Mouse (Mus musculus) right cerebral cortex, postnatal 10 days (tissue): ENCODE measurements at regions not wholly inside any gene's neighbourhood (a gene's known extent, or its start where the extent isn't known, plus 50 kb on each side); places are given as distances from the start of the nearest gene placed in this dataset.
A peak's percentile ranks its signal among the peaks of the same experiment; 100 is the strongest.

Experiments used
- DNase-seq, 2 experiments: peaks; one replicate each; pipeline ENCODE4 v3.0.0; 2021; ENCODE audit warnings: low spot score in 2 of 2

DNA sequence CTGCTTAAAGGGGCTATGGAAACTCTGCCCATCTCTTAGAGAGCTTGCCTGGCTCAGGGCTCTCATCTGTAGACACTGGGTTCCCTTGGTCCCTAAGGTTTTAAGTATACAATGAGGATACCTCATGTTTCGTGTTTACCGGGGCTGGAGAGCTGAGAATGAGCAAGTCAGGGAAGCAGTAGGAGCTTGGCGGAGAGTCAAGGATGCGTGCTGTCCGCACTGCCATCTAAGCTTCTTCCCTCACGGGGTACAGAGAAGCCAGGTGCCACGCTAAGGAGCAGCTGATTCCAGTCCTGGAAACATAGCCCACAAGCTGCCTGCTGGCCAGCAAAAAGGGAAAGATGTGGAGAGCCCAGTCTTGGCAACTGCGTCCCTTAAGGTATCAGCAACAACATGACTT is 55.0 kb upstream of the Ttc34 start:
- no peak for DNase-seq

GRCm38 (mm10) chr4:154785282-154785987 is 51.8 kb upstream of the Ttc34 start:
- no peak for DNase-seq

- DNase-seq = peak; percentile 31 to 40
These were observed 50.1 kb upstream of the Ttc34 start for GRCm38 (mm10) chr4:154787190-154787589.
